Mouse (Mus musculus) testis, adult 2 months (tissue): ENCODE measurements around the gene Col23a1. TPM values are rescaled to one million over a fixed set of nuclear protein-coding genes. Genes with fewer than 3 reads are reported as not detected.

Experiments
- H3K27ac ChIP-seq: fragments of 200-500 bp; 2 replicates; pipeline ENCODE4 v1.5.1; 2012; ENCODE audit warnings: low read depth, low read length; ENCODE audit not compliant: control insufficient read depth, insufficient read depth
- H3K27me3 ChIP-seq: fragments of 200-500 bp; 2 replicates; pipeline ENCODE4 v1.6.1; 2012; ENCODE audit warnings: mild to moderate bottlenecking, low read length, moderate library complexity; ENCODE audit not compliant: control insufficient read depth, insufficient read depth
- H3K36me3 ChIP-seq: fragments of 200-500 bp; 2 replicates; pipeline ENCODE4 v1.6.1; 2012; ENCODE audit warnings: mild to moderate bottlenecking, low read length; ENCODE audit not compliant: control insufficient read depth, insufficient read depth
- H3K4me1 ChIP-seq: fragments of 200-500 bp; 2 replicates; pipeline ENCODE4 v1.6.1; 2012; ENCODE audit warnings: low read length; ENCODE audit not compliant: control insufficient read depth, insufficient read depth
- H3K4me3 ChIP-seq: fragments of 200-500 bp; 2 replicates; pipeline ENCODE4 v1.5.1; 2012; ENCODE audit warnings: low read depth, mild to moderate bottlenecking, low read length, moderate library complexity, mixed read lengths; ENCODE audit not compliant: control insufficient read depth
- CTCF ChIP-seq: fragments of 200-500 bp; IDR thresholded peaks from 2 replicates; pipeline ENCODE4 v1.5.1; 2012; ENCODE audit warnings: low read depth, mild to moderate bottlenecking, inconsistent platforms, low read length, moderate library complexity; ENCODE audit not compliant: control insufficient read depth, insufficient read depth, insufficient replicate concordance
- POLR2A ChIP-seq: fragments of 200-500 bp; IDR thresholded peaks from 2 replicates; pipeline ENCODE4 v1.6.1; 2012; ENCODE audit warnings: low read depth, mild to moderate bottlenecking, inconsistent platforms, low read length, moderate library complexity; ENCODE audit not compliant: control insufficient read depth
- polyA plus RNA-seq: library from polyadenylated mRNA; depleted of rRNA; stranded (reverse); fragments of >200 nt; gene quantifications from 2 replicates; pipeline ENCODE4 v1.2.3, GENCODE M21; 2012; rRNA removed

The Col23a1 gene
- 1.3 and 1.8 TPM in 2 replicates for polyA plus RNA-seq

GRCm38 (mm10) chr11:51289564-51290041, at the start of gene Col23a1:
Gene Col23a1 (plus strand): TSS chr11:51289920.
- TF ChIP-seq CTCF (peak; percentile 44; the same call in 1 of the 2 replicates), POLR2A (no peak)
- Histone ChIP-seq H3K27me3 (no peaks in the 10 kb centered on the region), H3K4me1 (peaks cover 8% of the 10 kb centered on the region), H3K4me3 (peak within 1 kb of the TSS; percentile 85), H3K36me3 (no peaks in the 10 kb centered on the region), H3K27ac (no peak within 1 kb of the TSS)

- Histone ChIP-seq H3K36me3 (no peaks in the 10 kb centered on the region), H3K27me3 (no peaks in the 10 kb centered on the region), H3K4me3 (no peak overlapping the region)
Measured at GRCm38 (mm10) chr11:51242897-51243296, 46.8 kb upstream of the Col23a1 start.

GRCm38 (mm10) chr11:51257006-51257405, 32.7 kb upstream of the Col23a1 start:
- Histone ChIP-seq H3K4me1 (no peaks in the 10 kb centered on the region), H3K4me3 (no peak overlapping the region; the same call in 1 of the 2 replicates), H3K27ac (no peak overlapping the region), H3K27me3 (no peaks in the 10 kb centered on the region), H3K36me3 (no peaks in the 10 kb centered on the region)
- TF ChIP-seq POLR2A (no peak), CTCF (no peak)

More at GRCm38 (mm10) chr11:51242897-51243296, 46.8 kb upstream of the Col23a1 start:
- Histone ChIP-seq H3K27ac (no peak overlapping the region), H3K4me1 (no peaks in the 10 kb centered on the region)
- no peak for TF ChIP-seq POLR2A
- TF ChIP-seq CTCF: no peak

GRCm38 (mm10) chr11:51261680-51262219, 28.0 kb upstream of the Col23a1 start, which contains the start of gene Clk4:
Gene Clk4 (plus strand): TSS chr11:51261730.
- peaks cover 4% of the 10 kb centered on the region for H3K4me1 ChIP-seq
- TF ChIP-seq POLR2A (no peak), CTCF (no peak)
- no peaks in the 10 kb centered on the region for H3K27me3 ChIP-seq
- H3K36me3 ChIP-seq: peaks cover 1% of the 10 kb centered on the region; the same call in 1 of the 2 replicates
- peak within 1 kb of the TSS; percentile 98 for H3K27ac ChIP-seq
- peak within 1 kb of the TSS; percentile 97 for H3K4me3 ChIP-seq

- Histone ChIP-seq H3K27me3 (no peaks in the 10 kb centered on the region), H3K4me1 (peaks cover 4% of the 10 kb centered on the region), H3K4me3 (peak within 1 kb of the TSS; percentile 97), H3K36me3 (peaks cover 1% of the 10 kb centered on the region; the same call in 1 of the 2 replicates), H3K27ac (peak within 1 kb of the TSS; percentile 98)
- TF ChIP-seq CTCF (peak; percentile 31; the same call in 1 of the 2 replicates), POLR2A (peak; percentile 100)
Measured at GRCm38 (mm10) chr11:51262342-51263285, 27.1 kb upstream of the Col23a1 start, which contains the start of gene BC049762. Gene BC049762 (minus strand): TSS chr11:51263046.

GRCm38 (mm10) chr11:51263286-51263831, 26.4 kb upstream of the Col23a1 start:
- peak overlapping the region; percentile 98 for H3K27ac ChIP-seq
- TF ChIP-seq POLR2A: no peak; the same call in 1 of the 2 replicates
- no peak for TF ChIP-seq CTCF
- H3K4me3 ChIP-seq: peak overlapping the region; percentile 97
- H3K27me3 ChIP-seq: no peaks in the 10 kb centered on the region
- H3K4me1 ChIP-seq: peaks cover 4% of the 10 kb centered on the region
- peaks cover 1% of the 10 kb centered on the region; the same call in 1 of the 2 replicates for H3K36me3 ChIP-seq
